Mouse (Mus musculus) neural tube, embryonic 12.5 days (tissue): ENCODE measurements around the gene Faf2. TPM values are rescaled to one million over a fixed set of nuclear protein-coding genes. Genes with fewer than 3 reads are reported as not detected.
"Not testable (repeated sequence)": the region's sequence is repeated elsewhere in the genome, so short reads cannot be mapped to it uniquely, and the experiment has no call there.

Source experiments
- ATAC-seq: fragments of 200-750 bp; cut with Nextera tagmentation; 2 replicates; pipeline ENCODE4 v1.8.0; 2017; ENCODE audit warnings: low read depth, mild to moderate bottlenecking, moderate TSS enrichment, moderate library complexity; ENCODE audit not compliant: low FRiP score
- H3K27ac ChIP-seq: fragments of 300-500 bp; sonication (generic); 2 replicates; pipeline ENCODE4 v1.5.1; 2016
- H3K27me3 ChIP-seq: fragments of 300-500 bp; sonication (generic); replicated peaks from 2 replicates; pipeline ENCODE4 v1.6.1; 2016; ENCODE audit warnings: mild to moderate bottlenecking
- H3K36me3 ChIP-seq: fragments of 300-500 bp; sonication (generic); 2 replicates; pipeline ENCODE4 v1.6.1; 2016; ENCODE audit warnings: mild to moderate bottlenecking
- H3K4me1 ChIP-seq: fragments of 300-500 bp; sonication (generic); 2 replicates; pipeline ENCODE4 v1.6.1; 2016
- H3K4me2 ChIP-seq: fragments of 300-500 bp; sonication (generic); replicated peaks from 2 replicates; pipeline ENCODE4 v1.6.1; 2016; ENCODE audit warnings: mild to moderate bottlenecking
- H3K4me3 ChIP-seq: fragments of 300-500 bp; sonication (generic); 2 replicates; pipeline ENCODE4 v1.5.1; 2016
- H3K9ac ChIP-seq: fragments of 300-500 bp; sonication (generic); 2 replicates; pipeline ENCODE4 v1.6.1; 2016; ENCODE audit warnings: mild to moderate bottlenecking
- H3K9me3 ChIP-seq: fragments of 300-500 bp; sonication (generic); 2 replicates; pipeline ENCODE4 v1.6.1; 2016; ENCODE audit warnings: mild to moderate bottlenecking
- WGBS: fragments of 180-500 bp; shearing (Covaris S2); methylation state at CpG from one replicate; pipeline ENCODE4 v1.1.7; 2016; 5-methylcytosine and 5-hydroxymethylcytosine counted together
- polyA plus RNA-seq: library from polyadenylated mRNA; unstranded; fragments of >200 nt; fragmentation: Nextera tagmentation; extraction: Ambion mirVana; gene quantifications from 2 replicates; pipeline ENCODE4 v1.2.1, GENCODE M21; 2016

The Faf2 gene
- polyA plus RNA-seq, 1 experiment from 2014 or later, result 77.1 TPM

DNA sequence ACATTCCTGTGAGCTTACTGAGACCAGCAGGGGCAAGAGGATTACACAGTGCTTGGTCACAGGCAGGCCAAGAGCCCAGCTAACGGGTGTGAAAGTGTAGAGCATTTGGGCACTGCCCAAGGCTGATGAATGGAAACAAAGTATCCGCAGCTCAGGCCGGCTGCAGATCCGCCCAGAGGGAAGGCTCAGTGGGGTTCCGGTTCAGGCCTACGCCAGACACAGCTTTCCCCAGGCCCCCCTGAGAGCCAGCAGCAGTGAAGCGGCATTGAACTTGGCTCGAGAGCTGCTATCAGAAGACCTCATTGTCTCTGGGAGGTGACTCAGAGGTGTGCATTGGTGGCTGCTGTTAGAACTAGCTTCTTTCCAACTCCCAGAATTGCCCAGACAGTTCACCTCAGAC, 12.9 kb upstream of the Faf2 start:
- H3K4me1 ChIP-seq, result peaks cover 20% of the 10 kb centered on the region
- H3K4me3 ChIP-seq, result no peak overlapping the region
- 0 out of 2 replicates have a peak, but pooled peaks cover 8% of the 10 kb centered on the region for H3K36me3 ChIP-seq
- no peaks in the 10 kb centered on the region for H3K9me3 ChIP-seq
- 10% methylated on average over 8 of the region's 8 CpGs for WGBS
- no peak overlapping the region for H3K27ac ChIP-seq
- ATAC-seq, result 0 out of 2 replicates have a peak, but pooled peaks have one; percentile 18
- no peaks in the 10 kb centered on the region for H3K27me3 ChIP-seq
- peak overlapping the region; percentile 41 for H3K4me2 ChIP-seq
- H3K9ac ChIP-seq, result 0 out of 2 replicates have a peak overlapping the region, but pooled peaks have one; percentile 23

DNA sequence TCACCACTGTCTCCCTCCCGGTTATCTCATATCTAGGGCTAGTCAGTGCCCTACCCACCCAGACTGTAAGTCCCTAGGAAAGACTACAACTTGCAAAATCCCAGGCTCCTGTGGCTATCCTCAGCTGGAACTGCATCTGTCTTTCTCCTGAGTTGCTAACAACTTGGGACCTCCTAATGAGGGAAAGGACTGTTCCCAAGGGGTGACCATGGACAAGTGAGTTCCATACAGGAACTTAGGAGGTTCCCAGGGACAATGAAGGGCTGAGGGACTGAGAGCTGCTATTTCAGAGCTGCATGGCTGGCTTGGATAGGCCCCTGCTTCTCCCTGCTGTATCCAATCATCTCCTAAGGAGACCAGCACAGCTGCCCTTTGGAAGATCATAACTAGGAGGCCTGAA, 12.3 kb upstream of the Faf2 start:
- H3K9ac ChIP-seq, result no peak overlapping the region

GRCm38 (mm10) chr13:54610613-54610971, 11.0 kb upstream of the Faf2 start:
- WGBS, result 9% methylated on average over 13 of the region's 13 CpGs
- Histone ChIP-seq H3K27me3 (no peaks in the 10 kb centered on the region), H3K4me1 (peaks cover 20% of the 10 kb centered on the region), H3K4me3 (peak overlapping the region; percentile 59), H3K9me3 (no peaks in the 10 kb centered on the region), H3K4me2 (peak overlapping the region; percentile 97), H3K27ac (no peak overlapping the region), H3K36me3 (no peaks in the 10 kb centered on the region), H3K9ac (peak overlapping the region; percentile 79)
- no peak for ATAC-seq

More for the DNA sequence above, 12.3 kb upstream of the Faf2 start:
- H3K4me1 ChIP-seq, result peaks cover 20% of the 10 kb centered on the region
- H3K27me3 ChIP-seq, result no peaks in the 10 kb centered on the region
- WGBS, result 18% methylated on average over 1 of the region's 1 CpGs
- no peak overlapping the region for H3K27ac ChIP-seq
- no peak overlapping the region for H3K4me3 ChIP-seq
- H3K9me3 ChIP-seq, result no peaks in the 10 kb centered on the region
- peak overlapping the region; percentile 41 for H3K4me2 ChIP-seq
- no peak for ATAC-seq
- H3K36me3 ChIP-seq, result 0 out of 2 replicates have a peak, but pooled peaks cover 3% of the 10 kb centered on the region

- no peaks in the 10 kb centered on the region for H3K27me3 ChIP-seq
- H3K9me3 ChIP-seq, result no peaks in the 10 kb centered on the region
- H3K4me3 ChIP-seq, result peak within 1 kb of the TSS; percentile 59
- no peak within 1 kb of the TSS for H3K27ac ChIP-seq
- WGBS, result 1% methylated on average over 66 of the region's 66 CpGs
- peaks cover 20% of the 10 kb centered on the region for H3K4me1 ChIP-seq
- peak; percentile 67 for ATAC-seq
- H3K36me3 ChIP-seq, result no peaks in the 10 kb centered on the region
- peak within 1 kb of the TSS; percentile 97 for H3K4me2 ChIP-seq
- peak within 1 kb of the TSS; percentile 79 for H3K9ac ChIP-seq
These were observed 10.4 kb upstream of the Faf2 start, which contains the start of gene Cltb for GRCm38 (mm10) chr13:54610972-54611754. Gene Cltb, minus strand, starts transcription at chr13:54611344.

- 89% methylated on average over 8 of the region's 8 CpGs for WGBS
- not testable (repeated sequence) for H3K27me3 ChIP-seq, H3K9me3 ChIP-seq, H3K27ac ChIP-seq, H3K36me3 ChIP-seq, ATAC-seq, H3K9ac ChIP-seq, H3K4me2 ChIP-seq, H3K4me3 ChIP-seq
- H3K4me1 ChIP-seq, result peaks cover 20% of the 10 kb centered on the region
These were observed 8.4 kb upstream of the Faf2 start for GRCm38 (mm10) chr13:54613141-54613540.

DNA sequence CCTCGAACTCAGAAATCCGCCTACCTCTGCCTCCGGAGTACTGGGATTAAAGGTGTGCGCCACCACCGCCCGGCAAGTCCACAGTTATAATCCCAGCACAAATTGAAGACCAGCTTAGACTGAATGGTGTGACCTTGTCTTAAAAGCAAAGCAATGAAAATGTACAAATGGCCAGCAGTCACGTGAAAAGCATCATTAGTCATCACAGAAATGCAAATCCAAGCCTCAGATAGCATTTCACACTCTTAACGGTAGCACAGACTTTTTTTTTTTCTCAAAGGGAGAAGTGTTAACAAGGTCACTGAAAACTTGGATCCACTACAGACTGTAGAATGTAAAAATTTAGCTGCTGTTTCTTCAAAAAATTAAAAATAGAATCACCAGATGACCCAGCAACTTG, 5.3 kb upstream of the Faf2 start:
- no peaks in the 10 kb centered on the region for H3K36me3 ChIP-seq
- H3K27ac ChIP-seq, result no peak overlapping the region
- ATAC-seq, result no peak
- WGBS, result 85% methylated on average over 8 of the region's 8 CpGs
- H3K9ac ChIP-seq, result no peak overlapping the region
- no peaks in the 10 kb centered on the region for H3K9me3 ChIP-seq
- H3K27me3 ChIP-seq, result no peaks in the 10 kb centered on the region
- H3K4me1 ChIP-seq, result no peaks in the 10 kb centered on the region; the same call in 1 of the 2 replicates
- no peak overlapping the region for H3K4me3 ChIP-seq
- no peak overlapping the region for H3K4me2 ChIP-seq

DNA sequence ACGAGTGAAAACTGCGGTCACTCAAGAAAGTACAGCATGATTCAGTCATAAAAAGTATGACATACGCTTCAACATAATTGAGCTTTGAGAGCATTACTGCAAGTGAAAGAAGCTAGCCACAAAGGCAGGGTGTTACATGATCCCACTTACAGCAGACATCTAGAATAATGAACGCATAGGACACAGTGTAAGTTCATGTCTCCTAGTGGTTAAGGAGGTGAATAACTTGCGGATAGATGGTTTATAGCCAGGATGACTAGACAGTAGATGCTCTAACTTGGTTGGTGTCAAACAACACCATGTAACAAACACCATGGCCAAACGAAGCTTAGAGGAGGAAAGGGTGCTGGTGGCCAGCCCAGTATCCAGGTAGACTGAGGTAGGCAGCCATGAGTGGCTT, 4.6 kb upstream of the Faf2 start:
- Histone ChIP-seq H3K36me3 (no peaks in the 10 kb centered on the region), H3K9ac (no peak overlapping the region), H3K27ac (no peak overlapping the region), H3K9me3 (no peaks in the 10 kb centered on the region), H3K27me3 (no peaks in the 10 kb centered on the region), H3K4me3 (no peak overlapping the region), H3K4me2 (no peak overlapping the region), H3K4me1 (no peaks in the 10 kb centered on the region)
- 74% methylated on average over 6 of the region's 6 CpGs for WGBS
- ATAC-seq, result no peak

DNA sequence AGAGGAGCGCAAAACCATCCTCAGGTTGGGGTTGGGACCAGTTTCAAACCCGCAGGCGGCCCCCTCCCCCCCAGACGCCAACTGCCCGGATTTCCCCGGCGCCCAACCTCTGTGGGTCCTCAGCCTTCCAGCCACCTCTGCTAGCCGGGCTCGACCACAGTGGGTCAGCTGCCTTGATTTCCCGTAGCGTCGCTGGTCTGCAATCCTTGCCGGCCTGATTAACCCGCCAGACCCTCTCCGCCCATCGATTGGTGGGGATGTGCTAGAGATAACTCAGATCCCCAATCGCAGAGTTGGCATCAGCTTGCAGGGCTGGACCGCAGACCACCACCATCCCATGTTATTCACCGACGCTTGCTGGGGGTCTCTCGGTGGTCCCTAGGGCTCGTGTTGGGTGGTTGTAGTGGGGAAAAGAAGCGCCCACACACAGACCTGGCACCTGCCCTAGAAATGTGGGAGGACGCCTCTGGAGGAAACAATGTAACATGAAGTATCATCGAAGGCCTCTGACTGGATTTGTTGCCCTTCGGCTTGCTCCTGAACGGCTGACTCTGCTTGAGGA, 457 bp downstream of the Faf2 start:
- WGBS, result 2% methylated on average over 27 of the region's 27 CpGs
- no peaks in the 10 kb centered on the region for H3K36me3 ChIP-seq
- H3K27ac ChIP-seq, result peak overlapping the region; percentile 66; the same call in 1 of the 2 replicates
- H3K27me3 ChIP-seq, result no peaks in the 10 kb centered on the region
- peaks cover 11% of the 10 kb centered on the region for H3K4me1 ChIP-seq
- H3K4me2 ChIP-seq, result peak overlapping the region; percentile 90
- H3K4me3 ChIP-seq, result peak overlapping the region; percentile 94
- H3K9ac ChIP-seq, result peak overlapping the region; percentile 93
- no peaks in the 10 kb centered on the region for H3K9me3 ChIP-seq
- ATAC-seq, result peak; percentile 57

GRCm38 (mm10) chr13:54629128-54629527, 7.5 kb downstream of the Faf2 start:
- Histone ChIP-seq H3K4me1 (no peaks in the 10 kb centered on the region), H3K36me3 (peaks cover 3% of the 10 kb centered on the region; the same call in 1 of the 2 replicates), H3K4me3 (no peak overlapping the region), H3K9ac (no peak overlapping the region), H3K9me3 (no peaks in the 10 kb centered on the region), H3K27me3 (no peaks in the 10 kb centered on the region), H3K4me2 (no peak overlapping the region), H3K27ac (no peak overlapping the region)
- 90% methylated on average over 4 of the region's 4 CpGs for WGBS
- no peak for ATAC-seq

DNA sequence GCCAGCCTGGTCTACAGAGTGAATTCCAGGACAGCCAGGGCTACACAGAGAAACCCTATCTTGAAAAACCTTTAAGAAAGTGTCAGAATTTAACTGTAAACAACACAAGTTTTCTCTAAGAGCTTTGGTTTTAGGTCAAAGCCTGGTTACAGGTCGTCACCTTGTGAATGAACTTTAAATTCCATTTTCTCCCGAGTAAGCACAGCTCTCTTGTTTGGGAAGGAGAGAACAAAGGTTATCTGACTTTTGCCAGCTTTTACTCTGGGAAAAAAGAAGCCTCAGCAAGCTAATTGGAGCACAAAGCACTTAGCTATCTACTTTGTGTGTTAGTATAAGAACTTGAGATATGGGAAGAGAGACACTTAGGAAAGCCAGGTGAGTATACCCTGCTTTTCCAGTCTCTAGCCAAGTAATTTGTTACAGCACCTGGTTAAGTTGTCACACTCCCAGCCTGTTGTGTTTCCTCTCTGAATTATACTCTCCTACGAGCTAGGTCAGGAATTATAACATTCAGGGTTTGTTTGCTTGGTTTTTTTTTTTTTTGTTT, 11.2 kb downstream of the Faf2 start:
- 74% methylated on average over 3 of the region's 3 CpGs for WGBS
- H3K4me2 ChIP-seq, result no peak overlapping the region

DNA sequence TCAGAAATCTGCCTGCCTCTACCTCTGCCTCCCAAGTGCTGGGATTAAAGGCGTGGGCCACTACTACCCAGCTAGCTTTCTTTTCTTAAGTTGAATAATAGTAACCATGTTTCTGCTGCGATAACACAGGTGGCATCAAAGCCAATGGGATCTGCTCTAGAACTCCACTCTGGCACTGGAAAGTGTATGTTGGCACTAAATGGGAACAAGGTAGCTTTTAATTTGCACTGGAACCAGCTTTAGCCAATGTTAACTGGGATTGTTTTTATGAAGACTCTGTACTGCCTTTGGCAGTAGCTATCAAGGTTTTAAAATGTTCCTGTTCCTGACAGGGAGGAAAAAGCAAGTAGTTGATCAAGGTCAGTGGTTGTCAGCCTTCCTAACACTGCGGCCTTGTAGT, 13.4 kb downstream of the Faf2 start:
- no peaks in the 10 kb centered on the region for H3K4me1 ChIP-seq
- H3K9ac ChIP-seq, result no peak overlapping the region
- no peak for ATAC-seq
- no peaks in the 10 kb centered on the region for H3K9me3 ChIP-seq
- no peak overlapping the region for H3K4me2 ChIP-seq
- no peak overlapping the region for H3K27ac ChIP-seq
- H3K36me3 ChIP-seq, result peaks cover 21% of the 10 kb centered on the region
- no peaks in the 10 kb centered on the region for H3K27me3 ChIP-seq
- no peak overlapping the region for H3K4me3 ChIP-seq
- 98% methylated on average over 3 of the region's 3 CpGs for WGBS

More for the DNA sequence above, 11.2 kb downstream of the Faf2 start:
- ATAC-seq, result no peak
- no peaks in the 10 kb centered on the region for H3K4me1 ChIP-seq
- peaks cover 5% of the 10 kb centered on the region for H3K36me3 ChIP-seq
- H3K27ac ChIP-seq, result no peak overlapping the region
- H3K27me3 ChIP-seq, result no peaks in the 10 kb centered on the region
- H3K4me3 ChIP-seq, result no peak overlapping the region
- H3K9ac ChIP-seq, result no peak overlapping the region
- no peaks in the 10 kb centered on the region for H3K9me3 ChIP-seq

DNA sequence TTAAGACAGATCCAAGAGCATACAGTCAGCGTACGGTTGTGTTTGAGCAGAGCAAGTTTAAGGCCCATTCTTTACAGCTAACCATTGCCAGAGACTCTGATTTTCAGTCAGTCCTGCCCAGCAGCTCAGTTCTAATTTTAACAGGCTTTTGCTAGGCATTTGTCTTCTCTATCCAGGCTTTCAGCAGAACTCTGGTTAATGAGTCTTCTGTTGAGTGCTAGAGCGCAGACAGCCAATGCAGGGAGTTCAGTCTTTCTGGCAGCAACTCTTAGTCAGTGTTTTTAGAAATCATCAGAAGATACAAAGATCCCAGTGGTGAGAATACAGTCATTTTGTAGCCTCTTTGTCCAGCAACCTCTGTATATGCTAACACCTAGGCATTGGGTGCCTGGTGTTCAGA, 28.9 kb downstream of the Faf2 start:
- H3K27me3 ChIP-seq, result no peaks in the 10 kb centered on the region
- ATAC-seq, result no peak
- H3K4me2 ChIP-seq, result no peak overlapping the region
- 97% methylated on average over 3 of the region's 3 CpGs for WGBS
- H3K27ac ChIP-seq, result no peak overlapping the region
- no peak overlapping the region for H3K9ac ChIP-seq
- H3K4me1 ChIP-seq, result no peaks in the 10 kb centered on the region
- no peaks in the 10 kb centered on the region for H3K9me3 ChIP-seq
- H3K4me3 ChIP-seq, result no peak overlapping the region
- H3K36me3 ChIP-seq, result peaks cover 97% of the 10 kb centered on the region
